Mouse (Mus musculus) cerebellum, adult 2 months (tissue): ENCODE results near the gene Spin1.

Experiments
- CTCF ChIP-seq: fragments of 200-500 bp; IDR thresholded peaks from 2 replicates; pipeline ENCODE4 v1.5.1; 2011; ENCODE audit warnings: low read depth, mild to moderate bottlenecking, control low read depth, low read length, moderate library complexity, borderline replicate concordance; ENCODE audit not compliant: insufficient read depth
- POLR2A ChIP-seq: fragments of 200-500 bp; IDR thresholded peaks from 2 replicates; pipeline ENCODE4 v1.6.1; 2011; ENCODE audit warnings: low read length, control low read depth, borderline replicate concordance; ENCODE audit not compliant: insufficient read depth

GRCm38 (mm10) chr13:51084241-51084640, 16.4 kb upstream of the Spin1 start:
- TF ChIP-seq CTCF (no peak), POLR2A (no peak)
